Mouse (Mus musculus): ENCODE measurements around the gene Gpr31b. TPM values are rescaled to one million over a fixed set of nuclear protein-coding genes. Genes with fewer than 3 reads are reported as not detected.
"Not testable (repeated sequence)": the region's sequence is repeated elsewhere in the genome, so short reads cannot be mapped to it uniquely, and the experiment has no call there.

Gpr31b gene
- polyA plus RNA-seq, 1 experiment from 2014 or later = 0.19 TPM

GRCm38 (mm10) chr17:13043846-13044673 lies 8.0 kb downstream of the Gpr31b start:
- 6% methylated on average over 4 of the region's 4 CpGs for WGBS
- not testable (repeated sequence) for H3K9ac ChIP-seq (ENCODE audit: low read length); H3K27me3 ChIP-seq (replicated peaks; ENCODE audit: control insufficient read depth, insufficient read depth, low read length); H3K36me3 ChIP-seq (ENCODE audit: control insufficient read depth, insufficient read depth, low read length); H3K4me3 ChIP-seq (ENCODE audit: low read depth, low read length); H3K9me3 ChIP-seq (replicated peaks; ENCODE audit: control insufficient read depth, low read length); H3K27ac ChIP-seq (ENCODE audit: low read depth, low read length); H3K4me1 ChIP-seq (ENCODE audit: control insufficient read depth, insufficient read depth, low read length); H3K4me2 ChIP-seq (ENCODE audit: low read length)
- ATAC-seq (peak; percentile 84), DNase-seq (ENCODE audit: low spot score) (peak; percentile 77)

GRCm38 (mm10) chr17:13036627-13037192 lies 15.4 kb downstream of the Gpr31b start:
- not testable (repeated sequence) for H3K27ac ChIP-seq (ENCODE audit: low read depth, low read length); H3K9me3 ChIP-seq (replicated peaks; ENCODE audit: control insufficient read depth, low read length); H3K4me2 ChIP-seq (ENCODE audit: low read length); H3K27me3 ChIP-seq (replicated peaks; ENCODE audit: control insufficient read depth, insufficient read depth, low read length); H3K4me1 ChIP-seq (ENCODE audit: control insufficient read depth, insufficient read depth, low read length); ATAC-seq; H3K9ac ChIP-seq (ENCODE audit: low read length); H3K4me3 ChIP-seq (ENCODE audit: low read depth, low read length); H3K36me3 ChIP-seq (ENCODE audit: control insufficient read depth, insufficient read depth, low read length); DNase-seq (ENCODE audit: low spot score)
- 94% methylated on average over 3 of the region's 12 CpGs for WGBS

- DNase-seq (ENCODE audit: low spot score) (no peak), ATAC-seq (no peak)
- peaks cover 6% of the 10 kb centered on the region for H3K4me1 ChIP-seq (ENCODE audit: control insufficient read depth, insufficient read depth, low read length)
- no peak overlapping the region for H3K4me3 ChIP-seq (ENCODE audit: low read depth, low read length)
- no peaks in the 10 kb centered on the region for H3K9me3 ChIP-seq (replicated peaks; ENCODE audit: control insufficient read depth, low read length)
- no peak overlapping the region for H3K27ac ChIP-seq (ENCODE audit: low read depth, low read length)
- no peak overlapping the region for H3K9ac ChIP-seq (ENCODE audit: low read length)
- H3K27me3 ChIP-seq (replicated peaks; ENCODE audit: control insufficient read depth, insufficient read depth, low read length) = no peaks in the 10 kb centered on the region
- 82% methylated on average over 3 of the region's 3 CpGs for WGBS
- no peak overlapping the region for H3K4me2 ChIP-seq (ENCODE audit: low read length)
- H3K36me3 ChIP-seq (ENCODE audit: control insufficient read depth, insufficient read depth, low read length) = peaks cover 47% of the 10 kb centered on the region
Measured at GRCm38 (mm10) chr17:13013316-13013715, 38.8 kb downstream of the Gpr31b start.

GRCm38 (mm10) chr17:13009887-13010286 lies 42.2 kb downstream of the Gpr31b start:
- Histone ChIP-seq H3K4me2 (ENCODE audit: low read length) (no peak overlapping the region), H3K9ac (ENCODE audit: low read length) (no peak overlapping the region), H3K4me3 (ENCODE audit: low read depth, low read length) (no peak overlapping the region), H3K27me3 (replicated peaks; ENCODE audit: control insufficient read depth, insufficient read depth, low read length) (no peaks in the 10 kb centered on the region), H3K4me1 (ENCODE audit: control insufficient read depth, insufficient read depth, low read length) (peaks cover 6% of the 10 kb centered on the region), H3K36me3 (ENCODE audit: control insufficient read depth, insufficient read depth, low read length) (peaks cover 31% of the 10 kb centered on the region), H3K9me3 (replicated peaks; ENCODE audit: control insufficient read depth, low read length) (no peaks in the 10 kb centered on the region), H3K27ac (ENCODE audit: low read depth, low read length) (no peak overlapping the region)
- ATAC-seq (no peak), DNase-seq (ENCODE audit: low spot score) (peak; percentile 88)
- 34% methylated on average over 3 of the region's 3 CpGs for WGBS

- under 1% methylated on average over 10 of the region's 10 CpGs for WGBS
- H3K4me2 ChIP-seq (ENCODE audit: low read length) = peak overlapping the region; percentile 61
- no peak overlapping the region for H3K27ac ChIP-seq (ENCODE audit: low read depth, low read length)
- peaks cover 19% of the 10 kb centered on the region for H3K36me3 ChIP-seq (ENCODE audit: control insufficient read depth, insufficient read depth, low read length)
- ATAC-seq (no peak; the same call in 1 of the 2 replicates), DNase-seq (ENCODE audit: low spot score) (no peak)
- no peaks in the 10 kb centered on the region for H3K27me3 ChIP-seq (replicated peaks; ENCODE audit: control insufficient read depth, insufficient read depth, low read length)
- peak overlapping the region; percentile 83 for H3K4me3 ChIP-seq (ENCODE audit: low read depth, low read length)
- peaks cover 6% of the 10 kb centered on the region for H3K4me1 ChIP-seq (ENCODE audit: control insufficient read depth, insufficient read depth, low read length)
- peak overlapping the region; percentile 79 for H3K9ac ChIP-seq (ENCODE audit: low read length)
- no peaks in the 10 kb centered on the region for H3K9me3 ChIP-seq (replicated peaks; ENCODE audit: control insufficient read depth, low read length)
Measured at GRCm38 (mm10) chr17:13008528-13008927, 43.6 kb downstream of the Gpr31b start.

GRCm38 (mm10) chr17:13007730-13008425 lies 44.2 kb downstream of the Gpr31b start:
- peak overlapping the region; percentile 61 for H3K4me2 ChIP-seq (ENCODE audit: low read length)
- WGBS = under 1% methylated on average over 69 of the region's 76 CpGs
- peak overlapping the region; percentile 83 for H3K4me3 ChIP-seq (ENCODE audit: low read depth, low read length)
- DNase-seq (ENCODE audit: low spot score) (peak; percentile 97), ATAC-seq (peak; percentile 98)
- H3K27me3 ChIP-seq (replicated peaks; ENCODE audit: control insufficient read depth, insufficient read depth, low read length) = no peaks in the 10 kb centered on the region
- peak overlapping the region; percentile 77 for H3K27ac ChIP-seq (ENCODE audit: low read depth, low read length)
- H3K9me3 ChIP-seq (replicated peaks; ENCODE audit: control insufficient read depth, low read length) = no peaks in the 10 kb centered on the region
- H3K9ac ChIP-seq (ENCODE audit: low read length) = peak overlapping the region; percentile 79
- H3K36me3 ChIP-seq (ENCODE audit: control insufficient read depth, insufficient read depth, low read length) = peaks cover 12% of the 10 kb centered on the region
- peaks cover 6% of the 10 kb centered on the region for H3K4me1 ChIP-seq (ENCODE audit: control insufficient read depth, insufficient read depth, low read length)

- ATAC-seq = no peak
- Histone ChIP-seq H3K27me3 (replicated peaks; ENCODE audit: control insufficient read depth, insufficient read depth, low read length) (no peaks in the 10 kb centered on the region), H3K36me3 (ENCODE audit: control insufficient read depth, insufficient read depth, low read length) (peaks cover 5% of the 10 kb centered on the region), H3K9ac (ENCODE audit: low read length) (peak overlapping the region; percentile 79; the same call in 1 of the 2 replicates), H3K4me1 (ENCODE audit: control insufficient read depth, insufficient read depth, low read length) (peaks cover 6% of the 10 kb centered on the region), H3K27ac (ENCODE audit: low read depth, low read length) (no peak overlapping the region), H3K9me3 (replicated peaks; ENCODE audit: control insufficient read depth, low read length) (no peaks in the 10 kb centered on the region), H3K4me3 (ENCODE audit: low read depth, low read length) (peak overlapping the region; percentile 83; the same call in 1 of the 2 replicates), H3K4me2 (ENCODE audit: low read length) (peak overlapping the region; percentile 61)
- no peak for DNase-seq (ENCODE audit: low spot score)
- 47% methylated on average over 5 of the region's 5 CpGs for WGBS
Measured at GRCm38 (mm10) chr17:13006984-13007383, 45.1 kb downstream of the Gpr31b start.

GRCm38 (mm10) chr17:13006546-13006945 lies 45.5 kb downstream of the Gpr31b start, which contains the start of gene Sod2:
Sod2 (plus strand) TSS chr17:13006846.
- H3K27me3 ChIP-seq (replicated peaks; ENCODE audit: control insufficient read depth, insufficient read depth, low read length); H3K36me3 ChIP-seq (ENCODE audit: control insufficient read depth, insufficient read depth, low read length); H3K4me1 ChIP-seq (ENCODE audit: control insufficient read depth, insufficient read depth, low read length); H3K9me3 ChIP-seq (replicated peaks; ENCODE audit: control insufficient read depth, low read length); H3K27ac ChIP-seq (ENCODE audit: low read depth, low read length); ATAC-seq; DNase-seq (ENCODE audit: low spot score): not testable (repeated sequence)
- peak within 1 kb of the TSS; percentile 79 for H3K9ac ChIP-seq (ENCODE audit: low read length)
- 90% methylated on average over 2 of the region's 2 CpGs for WGBS
- H3K4me2 ChIP-seq (ENCODE audit: low read length) = peak within 1 kb of the TSS; percentile 61
- peak within 1 kb of the TSS; percentile 83 for H3K4me3 ChIP-seq (ENCODE audit: low read depth, low read length)

All from forebrain, embryonic 14.5 days (tissue).